Mouse (Mus musculus) spleen, adult 2 months (tissue): ENCODE measurements around the gene Ovca2.

Experiments used
- CTCF ChIP-seq: fragments of 200-500 bp; IDR thresholded peaks from 2 replicates; pipeline ENCODE4 v1.5.1; 2011; ENCODE audit warnings: mild to moderate bottlenecking, inconsistent platforms; ENCODE audit not compliant: insufficient read depth, insufficient read length, insufficient replicate concordance; ENCODE audit errors: extremely low read depth
- POLR2A ChIP-seq: fragments of 200-500 bp; IDR thresholded peaks from 2 replicates; pipeline ENCODE4 v1.6.1; 2011; ENCODE audit warnings: low read depth, low read length, inconsistent platforms

DNA sequence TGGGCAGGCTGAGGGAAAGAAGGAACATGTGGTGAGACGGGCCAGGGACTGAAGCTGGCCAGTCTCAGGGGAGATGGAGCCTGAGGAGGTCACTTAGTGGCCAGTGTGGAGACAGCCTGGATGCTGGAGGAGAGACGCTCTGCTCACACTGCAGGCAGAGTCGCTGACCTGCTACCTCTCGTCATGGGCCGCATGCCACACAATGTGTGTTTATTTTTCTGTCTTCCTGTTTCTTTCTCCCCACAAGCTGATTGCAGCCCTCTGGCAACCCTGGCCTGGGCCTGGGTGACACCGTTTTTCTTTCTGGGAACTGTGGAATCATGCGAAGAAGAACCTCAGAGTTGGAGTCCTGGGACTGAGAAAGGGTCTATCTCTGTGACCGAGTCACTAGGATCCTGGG lies 23.1 kb upstream of the Ovca2 start:
- TF ChIP-seq POLR2A = no peak
- no peak for TF ChIP-seq CTCF
